Mouse (Mus musculus) limb, embryonic 10.5 days (tissue): ENCODE measurements around the gene Wdr4. TPM values are rescaled to one million over a fixed set of nuclear protein-coding genes. Genes with fewer than 3 reads are reported as not detected.

ENCODE experiments used
- DNase-seq: peaks from one replicate; pipeline ENCODE4 v3.0.0-alpha.2; 2017; ENCODE audit warnings: low spot score
- H3K27ac ChIP-seq: fragments of 300-500 bp; sonication (generic); 2 replicates; pipeline ENCODE4 v1.5.1; 2016; ENCODE audit warnings: mild to moderate bottlenecking
- H3K27me3 ChIP-seq: fragments of 300-500 bp; sonication (generic); 2 replicates; pipeline ENCODE4 v1.6.1; 2016; ENCODE audit warnings: low read depth, mild to moderate bottlenecking; ENCODE audit not compliant: poor library complexity, severe bottlenecking
- H3K36me3 ChIP-seq: fragments of 300-500 bp; sonication (generic); 2 replicates; pipeline ENCODE4 v1.6.1; 2016; ENCODE audit warnings: mild to moderate bottlenecking, moderate library complexity
- H3K4me1 ChIP-seq: fragments of 300-500 bp; sonication (generic); 2 replicates; pipeline ENCODE4 v1.6.1; 2016
- H3K4me3 ChIP-seq: fragments of 300-500 bp; sonication (generic); 2 replicates; pipeline ENCODE4 v1.5.1; 2016; ENCODE audit warnings: mild to moderate bottlenecking, moderate library complexity
- H3K9me3 ChIP-seq: fragments of 300-500 bp; sonication (generic); replicated peaks from 2 replicates; pipeline ENCODE4 v1.6.1; 2016; ENCODE audit warnings: mild to moderate bottlenecking
- WGBS: fragments of 180-500 bp; shearing (Covaris S2); methylation state at CpG from one replicate; pipeline ENCODE4 v1.1.7; 2016; 5-methylcytosine and 5-hydroxymethylcytosine counted together
- polyA plus RNA-seq: library from polyadenylated mRNA; unstranded; fragments of >200 nt; fragmentation: Nextera tagmentation; extraction: Ambion mirVana; gene quantifications from 2 replicates; pipeline ENCODE4 v1.2.1, GENCODE M21; 2016

Gene Wdr4
- polyA plus RNA-seq, 1 experiment from 2014 or later, result 69.5 TPM

DNA sequence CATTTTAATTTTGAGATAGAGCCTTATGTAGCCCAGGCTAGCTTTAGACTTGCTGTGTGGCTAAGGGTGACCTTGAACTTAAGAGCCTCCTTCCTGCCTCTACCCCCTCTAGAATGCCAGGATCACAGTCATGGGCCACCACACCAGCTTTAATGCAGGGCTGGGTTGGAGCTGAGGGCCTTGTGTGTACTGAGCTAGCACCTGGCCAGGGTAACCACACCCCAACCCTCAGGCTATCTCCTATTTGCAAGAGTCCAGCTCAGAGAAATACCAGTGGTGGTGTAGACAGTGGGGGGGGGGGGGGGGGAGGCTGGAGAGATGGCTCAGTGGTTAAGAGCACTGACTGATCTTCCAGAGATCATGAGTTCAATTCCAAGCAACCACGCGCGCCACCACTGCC is 6.0 kb upstream of the Wdr4 start:
- Histone ChIP-seq H3K4me1 (peaks cover 11% of the 10 kb centered on the region), H3K9me3 (no peaks in the 10 kb centered on the region), H3K36me3 (peaks cover 72% of the 10 kb centered on the region), H3K4me3 (no peak overlapping the region), H3K27ac (no peak overlapping the region), H3K27me3 (no peaks in the 10 kb centered on the region)
- DNase-seq, result no peak
- 98% methylated on average over 3 of the region's 3 CpGs for WGBS

DNA sequence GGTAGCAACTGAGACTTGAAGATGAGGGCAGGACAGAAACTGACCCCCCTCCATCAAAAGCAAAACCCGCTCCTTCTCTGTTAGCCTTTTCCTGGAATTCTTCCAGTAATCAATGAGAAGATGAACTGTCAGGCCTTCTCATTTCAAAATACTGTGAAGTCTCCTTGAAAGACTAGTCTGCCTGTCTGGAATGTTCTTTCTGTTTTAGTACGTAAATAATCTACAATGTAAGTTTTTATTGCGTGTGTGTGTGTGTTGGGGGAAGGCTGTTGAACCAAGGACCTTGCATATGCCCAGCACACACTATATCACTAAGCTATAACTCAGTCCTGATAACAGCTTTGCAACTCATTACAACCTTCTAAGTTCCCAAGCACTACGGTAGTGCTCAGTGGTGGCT is 5.3 kb upstream of the Wdr4 start:
- WGBS, result 93% methylated on average over 4 of the region's 4 CpGs

DNA sequence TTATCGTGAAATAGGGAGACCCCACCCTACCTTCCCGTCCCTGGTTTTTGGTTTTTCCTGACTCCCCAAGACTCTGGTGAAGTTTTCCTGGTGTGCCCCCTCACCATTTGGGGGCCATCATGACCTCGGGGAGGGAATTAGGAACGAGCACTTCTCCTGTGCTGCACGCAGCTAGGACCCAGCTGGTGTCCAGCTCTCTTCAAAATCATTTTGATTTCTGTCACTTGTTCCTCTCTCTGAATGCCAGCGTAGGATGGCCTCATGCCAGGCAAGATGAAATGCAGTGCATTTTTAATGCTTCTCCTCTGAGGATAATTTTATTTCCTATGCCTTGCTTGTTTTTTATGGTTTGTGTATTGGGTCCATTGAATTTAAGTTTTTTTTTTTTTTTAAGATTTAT is 2.2 kb upstream of the Wdr4 start:
- Histone ChIP-seq H3K36me3 (peaks cover 40% of the 10 kb centered on the region), H3K27me3 (no peaks in the 10 kb centered on the region), H3K4me1 (peaks cover 16% of the 10 kb centered on the region), H3K4me3 (no peak overlapping the region), H3K9me3 (no peaks in the 10 kb centered on the region), H3K27ac (no peak overlapping the region)
- WGBS, result 94% methylated on average over 6 of the region's 6 CpGs
- no peak for DNase-seq

More for the DNA sequence above, 5.3 kb upstream of the Wdr4 start:
- Histone ChIP-seq H3K27ac (no peak overlapping the region), H3K36me3 (peaks cover 69% of the 10 kb centered on the region), H3K9me3 (no peaks in the 10 kb centered on the region), H3K4me3 (no peak overlapping the region), H3K27me3 (no peaks in the 10 kb centered on the region), H3K4me1 (peaks cover 16% of the 10 kb centered on the region)
- no peak for DNase-seq

DNA sequence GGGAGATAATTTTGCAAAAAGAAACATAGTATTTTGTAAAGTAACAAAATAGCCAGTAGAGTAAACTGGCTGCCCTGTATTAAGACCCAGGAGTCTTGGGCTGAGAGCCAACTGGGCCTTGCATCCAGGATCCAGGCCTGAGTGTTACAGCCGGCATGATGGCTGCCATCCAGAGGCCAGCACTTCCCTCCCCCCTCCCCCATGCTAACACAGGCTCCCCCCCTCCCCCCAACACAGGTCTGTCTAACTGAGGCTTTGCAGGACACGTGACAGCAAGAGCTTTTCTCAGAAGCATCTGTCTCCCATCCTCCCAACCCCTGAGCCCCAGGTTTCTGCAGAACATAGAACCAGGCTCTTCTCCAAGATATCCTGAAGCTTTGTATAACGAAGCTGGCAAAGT is 1.1 kb upstream of the Wdr4 start:
- Histone ChIP-seq H3K4me3 (peak overlapping the region; percentile 85), H3K27me3 (no peaks in the 10 kb centered on the region), H3K27ac (no peak overlapping the region), H3K36me3 (peaks cover 34% of the 10 kb centered on the region), H3K4me1 (peaks cover 16% of the 10 kb centered on the region), H3K9me3 (no peaks in the 10 kb centered on the region)
- 26% methylated on average over 3 of the region's 3 CpGs for WGBS
- no peak for DNase-seq

DNA sequence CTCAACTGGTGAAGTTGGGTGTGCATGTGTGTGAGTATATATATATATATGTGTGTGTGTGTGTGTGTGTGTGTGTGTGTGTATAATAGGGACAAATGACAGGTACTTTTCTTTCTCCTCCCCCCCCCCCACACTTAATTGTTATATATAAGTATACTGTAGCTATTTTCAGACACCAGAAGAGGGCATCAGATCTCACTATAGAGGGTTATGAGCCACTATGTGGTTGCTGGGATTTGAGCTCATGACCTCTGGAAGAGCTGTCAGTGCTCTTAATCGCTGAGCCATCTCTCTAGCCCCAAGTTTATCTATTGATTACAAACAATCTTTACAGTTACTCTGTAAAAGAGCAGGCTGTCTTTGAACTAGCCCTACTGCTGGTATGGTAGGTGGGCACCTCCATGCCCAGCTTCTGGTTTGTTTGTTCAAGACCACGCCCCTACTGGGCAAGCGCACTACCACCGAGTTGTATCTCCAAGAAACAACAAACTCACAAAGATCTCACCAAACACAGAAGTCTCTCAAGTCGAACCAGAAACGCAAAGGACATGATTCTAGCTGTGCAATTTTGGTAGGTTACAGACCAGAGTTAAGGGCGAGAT is 335 bp downstream of the Wdr4 start:
- no peak for DNase-seq
- peaks cover 20% of the 10 kb centered on the region for H3K36me3 ChIP-seq
- WGBS, result 3% methylated on average over 7 of the region's 7 CpGs
- H3K9me3 ChIP-seq, result no peaks in the 10 kb centered on the region
- peak overlapping the region; percentile 86 for H3K27ac ChIP-seq
- peaks cover 16% of the 10 kb centered on the region for H3K4me1 ChIP-seq
- H3K27me3 ChIP-seq, result no peaks in the 10 kb centered on the region
- peak overlapping the region; percentile 85 for H3K4me3 ChIP-seq

DNA sequence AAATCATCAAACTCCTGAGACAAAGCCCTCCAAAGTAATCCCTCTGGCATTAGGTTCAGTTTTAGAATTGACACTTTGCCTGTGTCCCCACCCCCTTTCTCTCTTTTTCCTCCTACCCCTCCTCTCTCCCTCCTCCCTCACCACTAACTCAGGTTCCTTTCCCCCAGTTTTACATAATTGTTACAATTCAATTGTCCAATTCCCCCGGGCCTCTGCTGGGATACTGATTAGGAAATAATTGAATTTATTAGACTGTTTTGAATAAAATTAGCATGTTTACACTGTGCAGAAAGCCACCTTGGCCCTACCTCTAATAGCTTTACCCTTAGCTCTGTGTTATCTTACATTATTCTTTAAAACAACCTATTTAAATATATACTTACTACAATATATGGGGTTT is 5.1 kb downstream of the Wdr4 start:
- Histone ChIP-seq H3K4me1 (peaks cover 16% of the 10 kb centered on the region), H3K27me3 (no peaks in the 10 kb centered on the region), H3K9me3 (no peaks in the 10 kb centered on the region), H3K36me3 (peaks cover 8% of the 10 kb centered on the region), H3K4me3 (no peak overlapping the region), H3K27ac (no peak overlapping the region)
- DNase-seq, result no peak
- 71% methylated on average over 1 of the region's 1 CpGs for WGBS

DNA sequence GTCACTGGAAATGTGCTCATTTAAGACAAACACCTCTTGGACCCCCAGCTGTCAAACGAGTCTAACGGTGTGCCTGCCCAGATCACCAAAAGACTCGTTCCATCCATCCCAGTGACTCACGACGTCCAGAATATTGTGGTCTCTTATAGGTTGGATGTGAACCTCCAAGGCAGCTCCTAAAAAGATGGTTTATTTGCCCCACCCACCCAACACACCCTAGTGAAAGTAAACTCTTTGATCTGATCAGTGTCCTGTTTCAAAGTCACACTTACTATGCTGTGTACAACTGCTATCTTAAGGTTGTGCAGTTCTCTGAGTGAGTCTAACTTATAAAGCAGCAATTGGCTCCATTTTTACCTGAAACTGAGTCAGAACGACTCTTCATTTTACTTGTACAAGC is 7.2 kb downstream of the Wdr4 start:
- H3K4me3 ChIP-seq, result peak overlapping the region; percentile 84
- DNase-seq, result no peak
- 27% methylated on average over 6 of the region's 6 CpGs for WGBS
- H3K9me3 ChIP-seq, result no peaks in the 10 kb centered on the region
- peaks cover 29% of the 10 kb centered on the region for H3K36me3 ChIP-seq
- H3K27me3 ChIP-seq, result no peaks in the 10 kb centered on the region
- peaks cover 16% of the 10 kb centered on the region for H3K4me1 ChIP-seq
- H3K27ac ChIP-seq, result peak overlapping the region; percentile 89

DNA sequence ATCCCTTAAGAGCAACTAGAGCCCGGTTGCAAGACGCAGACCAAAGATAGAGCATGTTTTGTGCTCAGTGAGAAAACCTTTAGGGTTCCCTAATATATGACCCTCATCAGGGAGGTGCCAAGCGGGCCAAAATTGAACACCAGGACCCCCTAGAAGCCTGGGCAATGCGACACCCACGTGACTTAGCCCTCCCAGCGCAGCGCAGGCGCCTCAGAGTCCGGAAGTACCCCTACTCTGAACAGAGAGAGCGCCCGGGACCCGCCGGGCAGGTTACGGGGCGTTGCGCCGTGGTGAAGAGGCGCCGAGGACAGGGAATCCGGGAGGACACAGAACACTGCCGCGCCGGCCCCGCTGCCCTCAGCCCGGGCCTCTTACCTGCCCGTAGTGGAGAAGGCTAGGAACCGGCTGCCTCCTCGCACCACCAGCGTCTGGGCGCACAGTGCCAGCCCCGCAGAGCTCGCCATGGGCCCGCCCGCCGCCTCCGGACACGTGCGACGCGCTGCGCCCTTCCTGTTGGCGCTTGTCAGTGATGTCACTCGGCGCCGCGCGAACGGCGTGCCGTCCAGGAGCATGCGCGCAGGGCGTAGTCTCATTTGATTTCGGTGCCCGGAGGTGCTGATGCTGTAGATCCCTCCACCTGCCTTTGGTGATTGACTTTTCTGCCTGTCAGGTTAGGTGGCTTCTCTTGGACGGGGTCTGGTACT is 7.8 kb downstream of the Wdr4 start:
- DNase-seq, result peak; percentile 96
- no peaks in the 10 kb centered on the region for H3K9me3 ChIP-seq
- peaks cover 16% of the 10 kb centered on the region for H3K4me1 ChIP-seq
- peak overlapping the region; percentile 84 for H3K4me3 ChIP-seq
- peak overlapping the region; percentile 89 for H3K27ac ChIP-seq
- H3K27me3 ChIP-seq, result no peaks in the 10 kb centered on the region
- WGBS, result under 1% methylated on average over 56 of the region's 56 CpGs
- H3K36me3 ChIP-seq, result peaks cover 36% of the 10 kb centered on the region

DNA sequence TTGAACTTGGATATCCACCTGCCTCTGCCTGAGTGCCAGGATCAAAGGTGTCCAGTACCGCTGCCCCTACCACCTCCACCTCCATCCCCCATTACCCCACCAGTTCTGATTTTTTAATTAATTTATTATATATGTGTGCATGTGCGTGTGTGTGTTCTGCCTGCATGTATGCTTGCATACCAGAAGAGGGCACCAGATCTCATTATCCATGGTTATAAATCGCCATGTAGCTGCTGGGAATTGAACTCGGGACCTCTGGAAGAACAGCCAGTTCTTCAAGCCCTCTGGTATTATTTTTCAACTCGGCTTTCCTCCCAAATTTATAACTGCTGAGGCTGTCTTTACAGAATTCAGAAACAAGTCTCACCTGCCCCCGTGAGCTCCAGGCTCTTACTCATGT is 8.8 kb downstream of the Wdr4 start:
- peaks cover 46% of the 10 kb centered on the region for H3K36me3 ChIP-seq
- peaks cover 16% of the 10 kb centered on the region for H3K4me1 ChIP-seq
- H3K4me3 ChIP-seq, result peak overlapping the region; percentile 84
- 94% methylated on average over 6 of the region's 6 CpGs for WGBS
- no peaks in the 10 kb centered on the region for H3K9me3 ChIP-seq
- no peak overlapping the region for H3K27ac ChIP-seq
- no peaks in the 10 kb centered on the region for H3K27me3 ChIP-seq
- DNase-seq, result no peak

DNA sequence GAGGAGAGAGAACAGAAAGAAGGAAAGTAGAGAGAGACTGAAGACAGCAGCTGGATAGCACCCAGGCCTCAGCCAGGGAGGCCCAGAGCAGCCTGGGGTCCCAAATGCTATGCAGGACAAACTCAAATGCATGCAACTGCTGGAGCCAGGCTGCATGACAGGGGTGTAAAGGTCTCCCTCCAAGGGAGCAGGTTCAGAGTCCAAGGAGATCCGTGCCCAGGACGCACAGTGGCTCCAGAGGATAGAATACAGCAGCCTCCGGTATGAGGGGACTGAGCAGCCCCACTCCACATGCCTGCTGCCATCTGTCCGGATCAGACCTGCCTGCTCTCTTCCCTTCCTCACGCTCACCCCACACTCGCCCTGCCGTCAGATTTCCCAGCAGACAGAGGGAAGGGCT is 13.5 kb downstream of the Wdr4 start:
- 88% methylated on average over 7 of the region's 7 CpGs for WGBS
- no peak for DNase-seq
- H3K4me3 ChIP-seq, result no peak overlapping the region
- no peaks in the 10 kb centered on the region for H3K9me3 ChIP-seq
- H3K4me1 ChIP-seq, result peaks cover 4% of the 10 kb centered on the region; the same call in 1 of the 2 replicates
- H3K27me3 ChIP-seq, result no peaks in the 10 kb centered on the region
- peaks cover 92% of the 10 kb centered on the region for H3K36me3 ChIP-seq
- no peak overlapping the region for H3K27ac ChIP-seq

DNA sequence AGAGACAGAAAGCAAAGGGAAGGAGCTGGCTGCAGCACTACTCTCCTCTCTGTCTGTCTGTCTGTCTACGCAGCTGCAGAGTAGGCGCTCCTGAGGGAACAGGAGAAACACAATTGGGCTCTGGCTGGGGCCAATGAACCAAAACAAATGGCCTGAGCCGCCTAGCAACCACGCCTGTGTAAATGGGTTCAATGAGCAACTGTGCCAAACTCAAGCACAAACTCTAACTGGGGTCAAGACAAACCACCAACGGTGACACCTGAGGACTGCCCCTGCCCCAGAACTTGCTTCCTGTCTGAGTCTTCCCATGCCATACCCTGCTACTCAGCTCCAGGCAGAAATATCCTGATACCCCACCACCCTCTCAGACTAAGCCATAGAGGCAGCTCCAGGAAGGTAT is 14.8 kb downstream of the Wdr4 start:
- WGBS, result 89% methylated on average over 5 of the region's 5 CpGs
- Histone ChIP-seq H3K36me3 (peaks cover 100% of the 10 kb centered on the region), H3K4me3 (no peak overlapping the region)

DNA sequence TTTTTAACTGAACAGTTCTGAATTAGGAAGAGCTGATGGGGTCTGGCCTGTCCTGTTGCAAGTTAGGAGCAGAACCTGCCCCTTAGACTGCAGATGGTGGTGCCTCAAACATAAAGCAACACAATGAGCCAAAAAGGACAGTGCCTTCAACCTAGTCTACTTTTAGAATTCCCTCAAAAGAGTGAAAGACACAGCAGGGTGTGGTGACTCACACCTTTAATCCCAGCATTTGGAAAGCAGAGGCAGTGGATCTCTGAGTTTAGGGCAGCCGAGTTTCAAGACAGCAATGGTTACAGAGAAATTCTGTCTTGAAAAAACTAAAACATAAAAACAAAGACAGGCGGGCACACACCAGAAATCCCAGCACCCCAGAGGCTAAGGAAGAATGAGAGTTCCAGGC is 15.8 kb downstream of the Wdr4 start:
- H3K4me1 ChIP-seq, result no peaks in the 10 kb centered on the region
- 88% methylated on average over 2 of the region's 2 CpGs for WGBS
- no peaks in the 10 kb centered on the region for H3K27me3 ChIP-seq
- no peak for DNase-seq
- H3K27ac ChIP-seq, result no peak overlapping the region
- H3K4me3 ChIP-seq, result no peak overlapping the region
- H3K36me3 ChIP-seq, result peaks cover 100% of the 10 kb centered on the region
- no peaks in the 10 kb centered on the region for H3K9me3 ChIP-seq

More for the DNA sequence above, 14.8 kb downstream of the Wdr4 start:
- DNase-seq, result no peak
- Histone ChIP-seq H3K27me3 (no peaks in the 10 kb centered on the region), H3K4me1 (no peaks in the 10 kb centered on the region), H3K9me3 (no peaks in the 10 kb centered on the region), H3K27ac (no peak overlapping the region)

DNA sequence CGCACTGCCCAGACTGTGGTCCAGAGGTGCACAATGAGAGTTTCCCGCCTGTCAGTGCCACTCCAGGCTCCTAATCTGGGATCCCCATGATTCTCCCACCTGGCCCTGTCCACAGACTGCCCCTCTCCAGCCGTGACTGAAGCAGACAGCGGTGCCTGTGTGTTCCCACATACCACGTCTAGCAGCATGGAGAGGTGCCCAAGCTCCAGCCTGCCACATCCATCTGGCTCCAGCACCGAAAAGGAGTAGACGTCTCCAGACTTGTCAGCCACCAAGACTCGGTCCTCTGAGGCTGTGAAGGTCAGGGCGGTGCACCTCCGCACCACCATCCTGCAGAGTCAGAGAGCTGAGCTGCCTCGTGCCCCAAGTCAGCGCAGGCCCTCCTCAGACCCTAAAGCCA is 16.4 kb downstream of the Wdr4 start:
- Histone ChIP-seq H3K9me3 (no peaks in the 10 kb centered on the region), H3K27me3 (no peaks in the 10 kb centered on the region), H3K27ac (no peak overlapping the region), H3K36me3 (peaks cover 100% of the 10 kb centered on the region), H3K4me3 (no peak overlapping the region), H3K4me1 (no peaks in the 10 kb centered on the region)
- no peak for DNase-seq
- 95% methylated on average over 12 of the region's 12 CpGs for WGBS
